Mouse (Mus musculus) neural tube, embryonic 11.5 days (tissue): ENCODE results near the gene Cdh4. TPM values are rescaled to one million over a fixed set of nuclear protein-coding genes. Genes with fewer than 3 reads are reported as not detected.

Experiments
- ATAC-seq: fragments of 200-750 bp; cut with Nextera tagmentation; 2 replicates; pipeline ENCODE4 v1.8.0; 2017; ENCODE audit warnings: moderate number of reproducible peaks, mild to moderate bottlenecking, moderate TSS enrichment, moderate library complexity; ENCODE audit not compliant: insufficient read depth, low FRiP score, low TSS enrichment
- DNase-seq: peaks from one replicate; pipeline ENCODE4 v3.0.0-alpha.2; 2015; ENCODE audit warnings: low spot score
- H3K27ac ChIP-seq: fragments of 300-500 bp; sonication (generic); 2 replicates; pipeline ENCODE4 v1.5.1; 2014; ENCODE audit warnings: low read depth, mild to moderate bottlenecking, low read length
- H3K27me3 ChIP-seq: fragments of 300-500 bp; sonication (generic); 2 replicates; pipeline ENCODE4 v1.6.1; 2014; ENCODE audit warnings: mild to moderate bottlenecking, low read length, mixed read lengths; ENCODE audit not compliant: control insufficient read depth, insufficient read depth
- H3K36me3 ChIP-seq: fragments of 300-500 bp; sonication (generic); 2 replicates; pipeline ENCODE4 v1.6.1; 2014; ENCODE audit warnings: mild to moderate bottlenecking, low read length, moderate library complexity, mixed read lengths; ENCODE audit not compliant: control insufficient read depth, insufficient read depth
- H3K4me1 ChIP-seq: fragments of 300-500 bp; sonication (generic); 2 replicates; pipeline ENCODE4 v1.6.1; 2014; ENCODE audit warnings: low read length, mixed read lengths; ENCODE audit not compliant: control insufficient read depth, insufficient read depth
- H3K4me2 ChIP-seq: fragments of 300-500 bp; sonication (generic); 2 replicates; pipeline ENCODE4 v1.6.1; 2014; ENCODE audit warnings: low read depth, mild to moderate bottlenecking, moderate library complexity
- H3K4me3 ChIP-seq: fragments of 300-500 bp; sonication (generic); 2 replicates; pipeline ENCODE4 v1.5.1; 2014; ENCODE audit warnings: low read depth, low read length
- H3K9ac ChIP-seq: fragments of 300-500 bp; sonication (generic); 2 replicates; pipeline ENCODE4 v1.6.1; 2014; ENCODE audit warnings: mild to moderate bottlenecking, low read length
- H3K9me3 ChIP-seq: fragments of 300-500 bp; sonication (generic); 2 replicates; pipeline ENCODE4 v1.6.1; 2016; ENCODE audit warnings: low read length; ENCODE audit not compliant: control insufficient read depth
- WGBS: fragments of 180-500 bp; shearing (Covaris S2); extraction: QIAGEN DNeasy Blood & Tissue Kit; methylation state at CpG from one replicate; pipeline ENCODE4 v1.1.7; 2014; 5-methylcytosine and 5-hydroxymethylcytosine counted together
- polyA plus RNA-seq: library from polyadenylated mRNA; unstranded; fragments of >200 nt; fragmentation: Nextera tagmentation; extraction: Ambion mirVana; gene quantifications from 2 replicates; pipeline ENCODE4 v1.2.1, GENCODE M21; 2014

Gene Cdh4
- polyA plus RNA-seq, 1 experiment from 2014 or later = 9.4 TPM

DNA sequence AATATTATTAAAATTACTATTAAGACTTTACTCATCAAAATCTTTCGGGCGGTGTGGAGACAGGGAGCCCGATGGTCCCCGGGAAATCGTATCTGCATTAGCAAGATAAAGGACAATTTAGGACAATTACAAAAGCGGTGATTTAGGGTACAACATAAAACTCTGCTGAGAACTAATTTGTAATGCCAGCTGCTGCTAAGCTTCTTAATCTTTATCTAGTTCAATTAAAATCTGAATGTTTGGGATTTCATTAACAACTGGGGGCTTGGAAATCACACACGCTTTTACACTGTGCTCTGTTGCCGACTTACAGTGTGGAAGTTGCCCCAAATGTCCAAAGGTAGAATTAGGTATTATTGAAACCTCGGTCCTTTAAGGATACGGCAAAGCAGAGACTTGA, 39.1 kb downstream of the Cdh4 start:
- no peaks in the 10 kb centered on the region for H3K9me3 ChIP-seq
- H3K4me3 ChIP-seq = no peak overlapping the region
- H3K36me3 ChIP-seq = no peaks in the 10 kb centered on the region
- no peaks in the 10 kb centered on the region for H3K27me3 ChIP-seq
- ATAC-seq (peak; percentile 40; the same call in 1 of the 2 replicates), DNase-seq (no peak)
- WGBS = 72% methylated on average over 10 of the region's 10 CpGs
- no peak overlapping the region for H3K27ac ChIP-seq
- H3K9ac ChIP-seq = no peak overlapping the region
- H3K4me2 ChIP-seq = no peak overlapping the region
- H3K4me1 ChIP-seq = no peaks in the 10 kb centered on the region

DNA sequence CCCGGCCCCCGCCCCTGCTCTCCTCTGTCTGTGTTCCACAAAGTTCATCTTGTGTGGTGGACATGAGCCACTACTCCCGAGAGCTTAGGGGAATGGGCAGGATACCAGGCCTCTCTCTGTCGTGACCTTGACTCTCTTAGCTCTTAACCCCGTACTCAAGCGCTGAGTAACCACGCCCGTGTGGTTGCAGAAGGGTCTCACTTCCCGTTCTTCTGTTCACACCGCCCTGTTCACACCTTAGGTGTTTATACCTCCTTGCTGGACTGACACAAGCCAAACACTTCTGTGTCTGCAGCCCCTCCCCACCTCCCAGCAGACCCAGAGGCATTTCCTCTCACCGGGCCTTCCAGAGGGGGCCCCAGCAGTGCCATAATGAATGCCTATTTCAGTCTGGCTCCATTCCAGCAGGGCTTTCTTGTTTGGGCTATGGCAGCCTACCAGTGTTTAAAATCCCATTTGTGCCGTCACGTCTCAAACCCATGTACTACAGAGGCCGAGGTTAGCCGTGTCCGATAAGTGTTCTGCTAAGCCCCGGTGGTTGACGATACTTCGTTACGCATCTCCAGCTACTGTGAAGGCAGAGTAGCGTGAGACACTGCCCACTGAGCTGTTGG, 46.4 kb downstream of the Cdh4 start:
- H3K4me2 ChIP-seq = no peak overlapping the region
- H3K4me3 ChIP-seq = no peak overlapping the region
- no peaks in the 10 kb centered on the region for H3K4me1 ChIP-seq
- no peaks in the 10 kb centered on the region for H3K9me3 ChIP-seq
- no peaks in the 10 kb centered on the region for H3K36me3 ChIP-seq
- no peak for DNase-seq
- no peak for ATAC-seq
- H3K27me3 ChIP-seq = no peaks in the 10 kb centered on the region
- no peak overlapping the region for H3K9ac ChIP-seq
- H3K27ac ChIP-seq = no peak overlapping the region
- WGBS = 78% methylated on average over 21 of the region's 21 CpGs

GRCm38 (mm10) chr2:179491891-179492290, 49.7 kb downstream of the Cdh4 start:
- no peaks in the 10 kb centered on the region for H3K27me3 ChIP-seq
- H3K9me3 ChIP-seq = no peaks in the 10 kb centered on the region
- H3K9ac ChIP-seq = no peak overlapping the region
- no peaks in the 10 kb centered on the region for H3K36me3 ChIP-seq
- ATAC-seq (no peak), DNase-seq (no peak)
- H3K27ac ChIP-seq = no peak overlapping the region
- H3K4me3 ChIP-seq = no peak overlapping the region
- H3K4me2 ChIP-seq = no peak overlapping the region
- H3K4me1 ChIP-seq = no peaks in the 10 kb centered on the region
- 78% methylated on average over 11 of the region's 11 CpGs for WGBS

GRCm38 (mm10) chr2:179494276-179494675, 52.0 kb downstream of the Cdh4 start:
- H3K9me3 ChIP-seq = no peaks in the 10 kb centered on the region
- no peak overlapping the region for H3K9ac ChIP-seq
- H3K4me3 ChIP-seq = no peak overlapping the region
- ATAC-seq = no peak
- WGBS = 100% methylated on average over 1 of the region's 1 CpGs
- no peak overlapping the region for H3K4me2 ChIP-seq
- no peaks in the 10 kb centered on the region for H3K27me3 ChIP-seq
- H3K36me3 ChIP-seq = no peaks in the 10 kb centered on the region
- no peak overlapping the region for H3K27ac ChIP-seq
- DNase-seq = no peak
- H3K4me1 ChIP-seq = no peaks in the 10 kb centered on the region

DNA sequence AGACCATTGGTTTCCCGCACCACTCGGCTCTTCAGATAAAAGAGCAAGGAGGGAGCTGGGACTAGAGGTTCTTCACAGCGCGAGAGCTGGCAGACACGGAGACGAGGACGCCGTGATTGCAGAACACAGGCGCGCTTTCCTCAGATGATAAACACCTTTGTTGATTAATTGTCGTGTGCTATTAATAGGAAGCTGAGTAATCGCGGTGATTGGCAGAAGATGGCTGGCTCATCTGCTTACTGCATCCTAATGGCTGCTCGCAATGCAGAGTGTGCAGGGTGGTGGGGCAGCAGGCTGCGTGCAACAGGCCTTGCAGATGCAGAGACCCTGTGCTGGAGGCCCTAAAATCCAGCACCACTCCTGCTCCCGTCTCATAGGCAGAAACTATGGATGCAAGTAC, 68.2 kb downstream of the Cdh4 start:
- H3K27ac ChIP-seq = no peak overlapping the region
- no peak for ATAC-seq
- 90% methylated on average over 16 of the region's 16 CpGs for WGBS

DNA sequence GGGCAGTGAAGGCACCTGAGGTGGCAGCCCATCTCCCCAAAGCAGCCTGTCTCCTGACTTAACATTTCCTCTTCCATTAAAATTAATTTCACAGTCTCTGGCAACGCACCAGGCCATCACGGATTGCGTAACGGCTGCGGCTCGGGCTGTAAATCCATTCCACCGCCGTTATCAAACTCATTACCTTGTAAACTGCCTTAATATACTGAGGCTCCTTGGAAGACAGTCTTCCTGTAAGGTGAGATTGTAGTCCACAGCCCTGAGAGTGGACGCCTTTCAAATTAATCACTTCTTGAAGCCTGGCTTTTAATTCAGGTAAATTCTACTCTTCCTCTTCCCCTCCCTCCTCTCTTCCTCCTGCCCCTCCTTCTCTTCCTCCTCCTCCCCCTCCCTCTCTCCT, 74.3 kb downstream of the Cdh4 start:
- ATAC-seq (no peak), DNase-seq (no peak)
- Histone ChIP-seq H3K36me3 (no peaks in the 10 kb centered on the region), H3K4me3 (no peak overlapping the region), H3K9ac (no peak overlapping the region), H3K27ac (no peak overlapping the region), H3K4me2 (no peak overlapping the region), H3K27me3 (no peaks in the 10 kb centered on the region), H3K4me1 (peaks cover 5% of the 10 kb centered on the region; the same call in 1 of the 2 replicates), H3K9me3 (no peaks in the 10 kb centered on the region)
- WGBS = 70% methylated on average over 9 of the region's 9 CpGs

More for the DNA sequence above, 68.2 kb downstream of the Cdh4 start:
- no peaks in the 10 kb centered on the region for H3K36me3 ChIP-seq
- no peaks in the 10 kb centered on the region for H3K4me1 ChIP-seq
- no peak overlapping the region for H3K9ac ChIP-seq
- H3K4me2 ChIP-seq = no peak overlapping the region
- DNase-seq = no peak
- no peak overlapping the region for H3K4me3 ChIP-seq
- no peaks in the 10 kb centered on the region for H3K27me3 ChIP-seq
- H3K9me3 ChIP-seq = no peaks in the 10 kb centered on the region

- H3K9ac ChIP-seq = no peak overlapping the region
- H3K36me3 ChIP-seq = no peaks in the 10 kb centered on the region
- H3K4me3 ChIP-seq = no peak overlapping the region
- no peaks in the 10 kb centered on the region for H3K9me3 ChIP-seq
- no peaks in the 10 kb centered on the region for H3K27me3 ChIP-seq
- DNase-seq (no peak), ATAC-seq (no peak)
- H3K4me1 ChIP-seq = peaks cover 18% of the 10 kb centered on the region
- H3K27ac ChIP-seq = no peak overlapping the region
- WGBS = 33% methylated on average over 14 of the region's 14 CpGs
- no peak overlapping the region; the same call in 1 of the 2 replicates for H3K4me2 ChIP-seq
Observed at GRCm38 (mm10) chr2:179518456-179519032, 76.3 kb downstream of the Cdh4 start.

DNA sequence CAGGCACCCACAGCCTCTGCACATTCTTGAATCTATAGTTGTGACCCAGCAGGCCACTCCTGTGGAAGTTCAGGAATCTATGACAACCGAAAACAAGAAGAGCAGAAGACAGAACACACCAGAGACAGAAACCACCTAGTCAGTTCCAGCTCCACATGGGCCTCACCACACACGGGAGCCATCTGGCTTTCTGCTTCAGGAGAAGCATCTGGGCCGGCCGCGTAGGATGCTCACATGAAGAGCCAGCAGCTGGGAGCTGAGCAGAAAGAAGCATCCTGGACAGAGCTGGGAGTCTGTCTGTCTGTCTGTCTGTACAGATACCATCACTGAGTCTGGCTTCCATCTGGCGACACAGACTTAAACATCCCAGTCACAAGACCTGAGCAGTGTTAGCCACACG, 76.9 kb downstream of the Cdh4 start:
- Histone ChIP-seq H3K27ac (no peak overlapping the region), H3K9ac (no peak overlapping the region), H3K4me3 (no peak overlapping the region), H3K27me3 (no peaks in the 10 kb centered on the region), H3K4me1 (peaks cover 18% of the 10 kb centered on the region), H3K9me3 (no peaks in the 10 kb centered on the region), H3K36me3 (no peaks in the 10 kb centered on the region), H3K4me2 (no peak overlapping the region)
- ATAC-seq (no peak), DNase-seq (no peak)
- WGBS = 78% methylated on average over 7 of the region's 7 CpGs

DNA sequence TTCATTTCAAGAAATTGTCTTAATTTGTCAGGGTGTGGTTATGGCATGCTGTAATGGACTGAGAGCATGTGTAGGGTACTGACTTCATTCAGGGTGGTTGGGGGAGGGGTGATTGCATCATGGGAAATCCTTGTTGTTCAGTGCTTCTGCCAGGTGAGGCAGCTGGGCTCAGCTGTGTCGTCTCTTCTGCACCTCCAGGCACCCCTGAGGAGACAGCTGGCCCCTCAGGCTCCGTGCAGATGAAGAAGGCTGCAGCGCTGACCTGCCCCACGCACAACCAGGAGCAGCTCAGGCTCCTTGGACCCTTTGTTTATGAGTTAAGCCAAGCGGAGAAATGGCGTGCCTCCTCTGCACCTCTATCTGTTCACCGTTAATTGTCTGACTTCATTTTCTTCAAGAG, 77.7 kb downstream of the Cdh4 start:
- H3K27me3 ChIP-seq = no peaks in the 10 kb centered on the region
- no peak overlapping the region for H3K9ac ChIP-seq
- peak; percentile 14; the same call in 1 of the 2 replicates for ATAC-seq
- no peaks in the 10 kb centered on the region for H3K9me3 ChIP-seq
- H3K4me2 ChIP-seq = no peak overlapping the region
- no peaks in the 10 kb centered on the region for H3K36me3 ChIP-seq
- DNase-seq = no peak
- no peak overlapping the region for H3K4me3 ChIP-seq
- H3K4me1 ChIP-seq = peaks cover 18% of the 10 kb centered on the region
- no peak overlapping the region for H3K27ac ChIP-seq
- 60% methylated on average over 7 of the region's 7 CpGs for WGBS
